Mouse (Mus musculus) hindbrain, embryonic 12.5 days (tissue): ENCODE measurements around the gene Mrpl45. TPM values are rescaled to one million over a fixed set of nuclear protein-coding genes. Genes with fewer than 3 reads are reported as not detected.
"Not testable (repeated sequence)": the region's sequence is repeated elsewhere in the genome, so short reads cannot be mapped to it uniquely, and the experiment has no call there.

ENCODE experiments used
- ATAC-seq: fragments of 200-750 bp; cut with Nextera tagmentation; 2 replicates; pipeline ENCODE4 v1.8.0; 2017; ENCODE audit warnings: moderate TSS enrichment; ENCODE audit not compliant: low FRiP score
- H3K27ac ChIP-seq: fragments of 300-500 bp; sonication (generic); 2 replicates; pipeline ENCODE4 v1.5.1; 2016; ENCODE audit warnings: mild to moderate bottlenecking
- H3K27me3 ChIP-seq: fragments of 300-500 bp; sonication (generic); 2 replicates; pipeline ENCODE4 v1.6.1; 2016; ENCODE audit warnings: mild to moderate bottlenecking
- H3K36me3 ChIP-seq: fragments of 300-500 bp; sonication (generic); 2 replicates; pipeline ENCODE4 v1.6.1; 2016; ENCODE audit warnings: mild to moderate bottlenecking
- H3K4me1 ChIP-seq: fragments of 300-500 bp; sonication (generic); 2 replicates; pipeline ENCODE4 v1.6.1; 2016
- H3K4me2 ChIP-seq: fragments of 300-500 bp; sonication (generic); replicated peaks from 2 replicates; pipeline ENCODE4 v1.6.1; 2016; ENCODE audit warnings: mild to moderate bottlenecking
- H3K4me3 ChIP-seq: fragments of 300-500 bp; sonication (generic); 2 replicates; pipeline ENCODE4 v1.5.1; 2016; ENCODE audit warnings: mild to moderate bottlenecking
- H3K9ac ChIP-seq: fragments of 300-500 bp; sonication (generic); 2 replicates; pipeline ENCODE4 v1.6.1; 2016; ENCODE audit warnings: mild to moderate bottlenecking, moderate library complexity
- H3K9me3 ChIP-seq: fragments of 300-500 bp; sonication (generic); replicated peaks from 2 replicates; pipeline ENCODE4 v1.6.1; 2016; ENCODE audit warnings: mild to moderate bottlenecking
- WGBS: fragments of 180-500 bp; shearing (Covaris S2); methylation state at CpG from one replicate; pipeline ENCODE4 v1.1.7; 2016; 5-methylcytosine and 5-hydroxymethylcytosine counted together
- polyA plus RNA-seq: library from polyadenylated mRNA; unstranded; fragments of >200 nt; fragmentation: Nextera tagmentation; extraction: Ambion mirVana; gene quantifications from 2 replicates; pipeline ENCODE4 v1.2.1, GENCODE M21; 2016

The Mrpl45 gene
- polyA plus RNA-seq, 1 experiment from 2014 or later = 44.9 TPM

- H3K9ac ChIP-seq, H3K4me1 ChIP-seq, H3K9me3 ChIP-seq, H3K4me3 ChIP-seq, H3K27me3 ChIP-seq, H3K27ac ChIP-seq, H3K4me2 ChIP-seq, ATAC-seq: not testable (repeated sequence)
- WGBS = 80% methylated on average over 8 of the region's 8 CpGs
- peaks cover 49% of the 10 kb centered on the region for H3K36me3 ChIP-seq
Measured at GRCm38 (mm10) chr11:97321894-97322600, 6.5 kb downstream of the Mrpl45 start.

- Histone ChIP-seq H3K9ac (no peak overlapping the region), H3K27me3 (no peaks in the 10 kb centered on the region), H3K4me1 (no peaks in the 10 kb centered on the region), H3K9me3 (no peaks in the 10 kb centered on the region), H3K4me2 (no peak overlapping the region), H3K4me3 (no peak overlapping the region), H3K36me3 (peaks cover 73% of the 10 kb centered on the region), H3K27ac (no peak overlapping the region)
- WGBS = 83% methylated on average over 1 of the region's 1 CpGs
- ATAC-seq = no peak
Measured at GRCm38 (mm10) chr11:97325224-97325623, 9.7 kb downstream of the Mrpl45 start.

- peaks cover 68% of the 10 kb centered on the region for H3K36me3 ChIP-seq
- WGBS = 25% methylated on average over 9 of the region's 9 CpGs
- 0 out of 2 replicates have a peak, but pooled peaks cover 2% of the 10 kb centered on the region for H3K4me1 ChIP-seq
- no peak overlapping the region for H3K27ac ChIP-seq
- no peaks in the 10 kb centered on the region for H3K9me3 ChIP-seq
- H3K4me2 ChIP-seq = no peak overlapping the region
- no peaks in the 10 kb centered on the region for H3K27me3 ChIP-seq
- no peak overlapping the region for H3K9ac ChIP-seq
- no peak overlapping the region for H3K4me3 ChIP-seq
- ATAC-seq = no peak
Measured at GRCm38 (mm10) chr11:97328148-97328547, 12.6 kb downstream of the Mrpl45 start.

- Histone ChIP-seq H3K9me3 (no peaks in the 10 kb centered on the region), H3K27me3 (no peaks in the 10 kb centered on the region), H3K4me2 (no peak overlapping the region), H3K36me3 (peaks cover 52% of the 10 kb centered on the region), H3K9ac (no peak overlapping the region), H3K4me1 (0 out of 2 replicates have a peak, but pooled peaks cover 2% of the 10 kb centered on the region), H3K27ac (no peak overlapping the region), H3K4me3 (no peak overlapping the region)
- 100% methylated on average over 1 of the region's 1 CpGs for WGBS
- no peak for ATAC-seq
Measured at GRCm38 (mm10) chr11:97330315-97330714, 14.8 kb downstream of the Mrpl45 start.

GRCm38 (mm10) chr11:97331231-97332190 is 16.0 kb downstream of the Mrpl45 start:
- no peak for ATAC-seq
- H3K27me3 ChIP-seq = no peaks in the 10 kb centered on the region
- no peak overlapping the region; the same call in 1 of the 2 replicates for H3K9ac ChIP-seq
- no peak overlapping the region for H3K4me2 ChIP-seq
- peaks cover 2% of the 10 kb centered on the region; the same call in 1 of the 2 replicates for H3K4me1 ChIP-seq
- no peaks in the 10 kb centered on the region for H3K9me3 ChIP-seq
- H3K4me3 ChIP-seq = no peak overlapping the region
- WGBS = 89% methylated on average over 12 of the region's 12 CpGs
- H3K36me3 ChIP-seq = peaks cover 40% of the 10 kb centered on the region
- no peak overlapping the region for H3K27ac ChIP-seq

GRCm38 (mm10) chr11:97333044-97333443 is 17.5 kb downstream of the Mrpl45 start:
- Histone ChIP-seq H3K4me3 (no peak overlapping the region), H3K27me3 (0 out of 2 replicates have a peak, but pooled peaks cover 10% of the 10 kb centered on the region), H3K9ac (no peak overlapping the region), H3K4me1 (peaks cover 2% of the 10 kb centered on the region; the same call in 1 of the 2 replicates), H3K36me3 (peaks cover 29% of the 10 kb centered on the region), H3K27ac (no peak overlapping the region), H3K9me3 (no peaks in the 10 kb centered on the region), H3K4me2 (no peak overlapping the region)
- no peak for ATAC-seq
- WGBS = 45% methylated on average over 9 of the region's 9 CpGs

GRCm38 (mm10) chr11:97333896-97334295 is 18.4 kb downstream of the Mrpl45 start:
- H3K4me3 ChIP-seq = no peak overlapping the region
- no peak overlapping the region for H3K9ac ChIP-seq
- 57% methylated on average over 1 of the region's 1 CpGs for WGBS
- peaks cover 2% of the 10 kb centered on the region; the same call in 1 of the 2 replicates for H3K4me1 ChIP-seq
- H3K4me2 ChIP-seq = no peak overlapping the region
- no peaks in the 10 kb centered on the region for H3K9me3 ChIP-seq
- ATAC-seq = no peak
- 0 out of 2 replicates have a peak, but pooled peaks cover 17% of the 10 kb centered on the region for H3K27me3 ChIP-seq
- peaks cover 22% of the 10 kb centered on the region for H3K36me3 ChIP-seq
- no peak overlapping the region for H3K27ac ChIP-seq

GRCm38 (mm10) chr11:97334400-97334799 is 18.9 kb downstream of the Mrpl45 start:
- H3K36me3 ChIP-seq = peaks cover 17% of the 10 kb centered on the region
- ATAC-seq = no peak
- peaks cover 2% of the 10 kb centered on the region; the same call in 1 of the 2 replicates for H3K4me1 ChIP-seq
- H3K27me3 ChIP-seq = 0 out of 2 replicates have a peak, but pooled peaks cover 20% of the 10 kb centered on the region
- H3K9me3 ChIP-seq = no peaks in the 10 kb centered on the region
- no peak overlapping the region for H3K27ac ChIP-seq
- no peak overlapping the region for H3K4me2 ChIP-seq
- WGBS = 83% methylated on average over 9 of the region's 9 CpGs
- no peak overlapping the region for H3K4me3 ChIP-seq
- no peak overlapping the region for H3K9ac ChIP-seq

- 59% methylated on average over 6 of the region's 6 CpGs for WGBS
- H3K36me3 ChIP-seq = peaks cover 7% of the 10 kb centered on the region; the same call in 1 of the 2 replicates
- no peaks in the 10 kb centered on the region for H3K9me3 ChIP-seq
- no peak overlapping the region for H3K4me3 ChIP-seq
- H3K9ac ChIP-seq = no peak overlapping the region
- H3K27ac ChIP-seq = no peak overlapping the region
- H3K4me1 ChIP-seq = peaks cover 2% of the 10 kb centered on the region; the same call in 1 of the 2 replicates
- ATAC-seq = no peak
- H3K4me2 ChIP-seq = no peak overlapping the region
- 0 out of 2 replicates have a peak, but pooled peaks cover 20% of the 10 kb centered on the region for H3K27me3 ChIP-seq
Measured at GRCm38 (mm10) chr11:97336238-97336637, 20.7 kb downstream of the Mrpl45 start.

- no peaks in the 10 kb centered on the region for H3K9me3 ChIP-seq
- H3K36me3 ChIP-seq = peaks cover under 1% of the 10 kb centered on the region; the same call in 1 of the 2 replicates
- peaks cover under 1% of the 10 kb centered on the region; the same call in 1 of the 2 replicates for H3K4me1 ChIP-seq
- H3K9ac ChIP-seq = no peak overlapping the region
- H3K4me3 ChIP-seq = no peak overlapping the region
- WGBS = 67% methylated on average over 14 of the region's 14 CpGs
- H3K4me2 ChIP-seq = no peak overlapping the region
- no peak for ATAC-seq
- H3K27ac ChIP-seq = no peak overlapping the region
- H3K27me3 ChIP-seq = 0 out of 2 replicates have a peak, but pooled peaks cover 20% of the 10 kb centered on the region
Measured at GRCm38 (mm10) chr11:97336751-97337345, 21.3 kb downstream of the Mrpl45 start.

GRCm38 (mm10) chr11:97337363-97337762 is 21.8 kb downstream of the Mrpl45 start:
- H3K27ac ChIP-seq = no peak overlapping the region
- H3K9ac ChIP-seq = no peak overlapping the region
- ATAC-seq = no peak
- no peaks in the 10 kb centered on the region for H3K9me3 ChIP-seq
- no peak overlapping the region for H3K4me3 ChIP-seq
- H3K4me2 ChIP-seq = no peak overlapping the region
- 0 out of 2 replicates have a peak, but pooled peaks cover 20% of the 10 kb centered on the region for H3K27me3 ChIP-seq
- 87% methylated on average over 12 of the region's 12 CpGs for WGBS
- H3K4me1 ChIP-seq = no peaks in the 10 kb centered on the region; the same call in 1 of the 2 replicates
- H3K36me3 ChIP-seq = no peaks in the 10 kb centered on the region
